In genomic region chr6:140666486-140667240, GRCm38 (mm10) we compare ENCODE assay signal across 8 mouse cellular contexts. TPM values are rescaled to one million over a fixed set of nuclear protein-coding genes. Genes with fewer than 3 reads are reported as not detected.
DNase-seq lines count a peak whose midpoint lies in the region; ATAC-seq and TF ChIP-seq lines count a peak whose summit lies in the region.

No protein-coding gene starts in this region.

- no peak for TF ChIP-seq POLR2A in lung, adult 2 months (IDR thresholded peaks at IDR 0.05; ENCODE audit: borderline replicate concordance, extremely low read depth, low read depth, low read length)
- no peak for TF ChIP-seq POLR2A in embryonic fibroblast, embryonic 13.5 days (IDR thresholded peaks at IDR 0.05; ENCODE audit: low read depth, low read length)

- no peak for DNase-seq in lung, adult 2 months
- peak; percentile 69 for DNase-seq in lung, postnatal 14 days
- DNase-seq in urinary bladder, postnatal 10 days (ENCODE audit: low spot score), result no peak
- DNase-seq in gastrocnemius, postnatal 14 days, result no peak
- no peak for DNase-seq in left cerebral cortex, adult 18-20 months (ENCODE audit: low spot score in 2 of 2)

- H3K27ac ChIP-seq in lung, embryonic 15.5 days, result peak overlapping the region; percentile 24
- peak overlapping the region; percentile 47 for H3K27ac ChIP-seq in embryonic fibroblast, embryonic 13.5 days (ENCODE audit: insufficient read depth, low read length)
- peak overlapping the region; percentile 66 for H3K27ac ChIP-seq in hindbrain, embryonic 16.5 days (ENCODE audit: low read depth, low read length)

- no peaks in the 10 kb centered on the region for H3K27me3 ChIP-seq in lung, embryonic 15.5 days
- no peaks in the 10 kb centered on the region for H3K27me3 ChIP-seq in hindbrain, embryonic 16.5 days (replicated peaks; ENCODE audit: control insufficient read depth, insufficient read depth, low read length)

- H3K4me2 ChIP-seq in lung, embryonic 15.5 days, result peak overlapping the region; percentile 22
- peak overlapping the region; percentile 30 for H3K4me2 ChIP-seq in hindbrain, embryonic 16.5 days (ENCODE audit: low read length)

- no peaks in the 10 kb centered on the region for H3K36me3 ChIP-seq in lung, embryonic 15.5 days
- H3K36me3 ChIP-seq in hindbrain, embryonic 16.5 days (ENCODE audit: control insufficient read depth, insufficient read depth, low read length), result no peaks in the 10 kb centered on the region

- H3K4me1 ChIP-seq in lung, embryonic 15.5 days, result peaks cover 20% of the 10 kb centered on the region
- H3K4me1 ChIP-seq in lung, adult 2 months (ENCODE audit: control insufficient read depth, insufficient read depth, low read length), result no peaks in the 10 kb centered on the region; the same call in 1 of the 2 replicates
- H3K4me1 ChIP-seq in embryonic fibroblast, embryonic 13.5 days (ENCODE audit: control insufficient read depth, insufficient read depth, low read length), result peaks cover 11% of the 10 kb centered on the region; the same call in 1 of the 2 replicates
- H3K4me1 ChIP-seq in hindbrain, embryonic 16.5 days (ENCODE audit: control insufficient read depth, insufficient read depth, low read depth, low read length), result peaks cover 20% of the 10 kb centered on the region

- H3K4me3 ChIP-seq in lung, embryonic 15.5 days, result no peak overlapping the region
- H3K4me3 ChIP-seq in lung, adult 2 months (replicated peaks; ENCODE audit: extremely low read depth, low read depth, low read length), result no peak overlapping the region
- H3K4me3 ChIP-seq in embryonic fibroblast, embryonic 13.5 days (ENCODE audit: insufficient read depth, low read length), result no peak overlapping the region
- H3K4me3 ChIP-seq in hindbrain, embryonic 16.5 days (ENCODE audit: low read length), result no peak overlapping the region

- intact Hi-C loops in gastrocnemius, postnatal 14 days (cut with DNase I; ENCODE audit: low total_unique reads), result no loop called here

- H3K9me3 ChIP-seq in lung, embryonic 15.5 days, result 0 out of 2 replicates have a peak, but pooled peaks cover 5% of the 10 kb centered on the region
- H3K9me3 ChIP-seq in hindbrain, embryonic 16.5 days (ENCODE audit: control insufficient read depth, low read length), result no peaks in the 10 kb centered on the region

- no peak overlapping the region for H3K9ac ChIP-seq in lung, embryonic 15.5 days
- no peak overlapping the region for H3K9ac ChIP-seq in hindbrain, embryonic 16.5 days (ENCODE audit: low read depth, low read length)

- WGBS in lung, embryonic 15.5 days, result 16% methylated on average over 18 of the region's 18 CpGs
- 25% methylated on average over 18 of the region's 18 CpGs for WGBS in lung, adult 2 months
- 35% methylated on average over 18 of the region's 18 CpGs for WGBS in hindbrain, embryonic 16.5 days

- peak; percentile 84 for ATAC-seq in lung, embryonic 15.5 days (ENCODE audit: borderline replicate concordance, extremely low read depth, low FRiP score, low TSS enrichment)
- ATAC-seq in hindbrain, embryonic 16.5 days, result peak; percentile 83

- no peak for TF ChIP-seq CTCF in lung, adult 2 months (IDR thresholded peaks at IDR 0.05; ENCODE audit: insufficient read depth, low read length)
- TF ChIP-seq CTCF in embryonic fibroblast, embryonic 13.5 days (IDR thresholded peaks at IDR 0.05; ENCODE audit: borderline replicate concordance, insufficient read depth, low read length), result no peak

RNA-seq across cellular contexts. Expression of gene Aebp2, which starts 44.2 kb away (rescaled TPM):
- 8.6 and 11.5 TPM in 2 replicates for polyA plus RNA-seq in lung, embryonic 15.5 days (2015; fragmentation: Nextera tagmentation; extraction: Ambion mirVana)
- 30.3 and 31.7 TPM in 2 replicates for polyA plus RNA-seq in lung, adult 2 months (2012; rRNA removed)
- polyA plus RNA-seq in embryonic fibroblast, embryonic 13.5 days (2011; ENCODE audit: insufficient read length, low read depth, missing spikeins), result 96.3 and 105 TPM in 2 replicates
- polyA plus RNA-seq in hindbrain, embryonic 16.5 days (2015; fragmentation: Nextera tagmentation; extraction: Ambion mirVana), result 6.2 and 7.7 TPM in 2 replicates
- 10 to 100 TPM; 29.9 to 32.0 TPM for total RNA-seq in gastrocnemius, postnatal 14 days (2021)
- 10 to 100 TPM; 67.3 to 69.2 TPM for total RNA-seq in left cerebral cortex, adult 18-20 months (2021)
